ENCODE assay signal across 9 mouse cellular contexts in the genomic region with DNA sequence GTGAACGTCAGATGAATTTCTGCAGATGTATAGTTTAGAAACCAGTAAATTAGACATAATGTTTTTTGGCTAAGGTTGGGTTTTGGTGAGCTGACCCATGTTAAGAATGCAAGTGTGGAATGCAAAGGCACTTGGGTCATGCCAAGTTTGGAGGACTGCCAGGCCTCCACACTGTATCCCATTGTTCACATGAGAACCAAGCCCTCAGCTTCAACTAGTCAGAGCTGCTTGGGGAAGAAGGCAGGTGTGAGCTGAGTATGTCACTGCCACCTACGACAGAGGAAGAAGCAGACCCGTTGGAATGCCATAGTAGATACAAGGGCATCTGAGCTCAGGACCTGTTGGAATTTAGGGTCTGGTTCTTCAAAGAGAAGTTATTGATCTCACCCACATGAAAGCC. TPM values are rescaled to one million over a fixed set of nuclear protein-coding genes. Genes with fewer than 3 reads are reported as not detected.
A peak's percentile ranks its signal among the peaks of the same experiment; 100 is the strongest.
DNase-seq lines count a peak whose midpoint lies in the region; ATAC-seq lines count a peak whose summit lies in the region.
"Had no signal": no experiment of that assay in that cellular context is flagged by ENCODE, and none has a peak within 500 bp of the region (broad histone marks: within the 10 kb centered on the region; RNA-seq: fewer than 3 reads in every experiment).

No protein-coding gene starts in this region.

- H3K27me3 ChIP-seq in hindbrain, embryonic 16.5 days (replicated peaks; ENCODE audit: control insufficient read depth, insufficient read depth, low read length): no peaks in the 10 kb centered on the region
- no peaks in the 10 kb centered on the region for H3K27me3 ChIP-seq in hindbrain, embryonic 12.5 days
- no peaks in the 10 kb centered on the region for H3K27me3 ChIP-seq in neural tube, embryonic 13.5 days
- H3K27me3 ChIP-seq in heart, embryonic 15.5 days: no peaks in the 10 kb centered on the region
- no peaks in the 10 kb centered on the region for H3K27me3 ChIP-seq in neural tube, embryonic 15.5 days (replicated peaks)
- H3K27me3 ChIP-seq: embryonic facial prominence, embryonic 13.5 days; limb, embryonic 12.5 days had no signal

- no peak overlapping the region for H3K4me2 ChIP-seq in hindbrain, embryonic 16.5 days (ENCODE audit: low read length)
- H3K4me2 ChIP-seq in hindbrain, embryonic 12.5 days (replicated peaks): no peak overlapping the region
- no peak overlapping the region for H3K4me2 ChIP-seq in neural tube, embryonic 13.5 days
- H3K4me2 ChIP-seq in heart, embryonic 15.5 days: no peak overlapping the region
- H3K4me2 ChIP-seq in neural tube, embryonic 15.5 days: no peak overlapping the region
- H3K4me2 ChIP-seq: embryonic facial prominence, embryonic 13.5 days; limb, embryonic 12.5 days had no signal

- 70% methylated on average over 3 of the region's 3 CpGs for WGBS in hindbrain, embryonic 16.5 days
- WGBS in hindbrain, embryonic 12.5 days: 84% methylated on average over 3 of the region's 3 CpGs
- 82% methylated on average over 3 of the region's 3 CpGs for WGBS in neural tube, embryonic 13.5 days
- 43% methylated on average over 3 of the region's 3 CpGs for WGBS in heart, embryonic 15.5 days
- 61% methylated on average over 3 of the region's 3 CpGs for WGBS in neural tube, embryonic 15.5 days

- no peak for DNase-seq in neural tube, embryonic 10.5 days (ENCODE audit: extremely low spot score, low spot score)

- H3K4me3 ChIP-seq in hindbrain, embryonic 16.5 days (ENCODE audit: low read length): no peak overlapping the region
- no peak overlapping the region for H3K4me3 ChIP-seq in hindbrain, embryonic 12.5 days
- no peak overlapping the region for H3K4me3 ChIP-seq in neural tube, embryonic 13.5 days
- no peak overlapping the region for H3K4me3 ChIP-seq in heart, embryonic 15.5 days
- no peak overlapping the region for H3K4me3 ChIP-seq in neural tube, embryonic 15.5 days (replicated peaks)
- H3K4me3 ChIP-seq: embryonic facial prominence, embryonic 13.5 days; limb, embryonic 12.5 days had no signal

- H3K27ac ChIP-seq in hindbrain, embryonic 16.5 days (ENCODE audit: low read depth, low read length): peak overlapping the region; percentile 30; the same call in 1 of the 2 replicates
- no peak overlapping the region for H3K27ac ChIP-seq in hindbrain, embryonic 12.5 days
- H3K27ac ChIP-seq in neural tube, embryonic 13.5 days (replicated peaks): no peak overlapping the region
- peak overlapping the region; percentile 78 for H3K27ac ChIP-seq in heart, embryonic 15.5 days
- no peak overlapping the region for H3K27ac ChIP-seq in neural tube, embryonic 15.5 days (replicated peaks)
- H3K27ac ChIP-seq: embryonic facial prominence, embryonic 13.5 days; limb, embryonic 12.5 days had no signal

- H3K4me1 ChIP-seq in hindbrain, embryonic 16.5 days (ENCODE audit: control insufficient read depth, insufficient read depth, low read depth, low read length): 0 out of 2 replicates have a peak, but pooled peaks cover 4% of the 10 kb centered on the region
- no peaks in the 10 kb centered on the region; the same call in 1 of the 2 replicates for H3K4me1 ChIP-seq in hindbrain, embryonic 12.5 days
- H3K4me1 ChIP-seq in neural tube, embryonic 13.5 days (replicated peaks): peaks cover 5% of the 10 kb centered on the region; the same call in 1 of the 2 replicates
- peaks cover 25% of the 10 kb centered on the region for H3K4me1 ChIP-seq in heart, embryonic 15.5 days (replicated peaks)
- no peaks in the 10 kb centered on the region; the same call in 1 of the 2 replicates for H3K4me1 ChIP-seq in neural tube, embryonic 15.5 days
- H3K4me1 ChIP-seq: limb, embryonic 12.5 days had no signal

- peaks cover 11% of the 10 kb centered on the region; the same call in 1 of the 2 replicates for H3K36me3 ChIP-seq in hindbrain, embryonic 16.5 days (ENCODE audit: control insufficient read depth, insufficient read depth, low read length)
- peaks cover 21% of the 10 kb centered on the region for H3K36me3 ChIP-seq in hindbrain, embryonic 12.5 days
- peaks cover 31% of the 10 kb centered on the region for H3K36me3 ChIP-seq in neural tube, embryonic 13.5 days
- H3K36me3 ChIP-seq in heart, embryonic 15.5 days: peaks cover 3% of the 10 kb centered on the region; the same call in 1 of the 2 replicates
- H3K36me3 ChIP-seq in neural tube, embryonic 15.5 days: peaks cover 27% of the 10 kb centered on the region
- H3K36me3 ChIP-seq: limb, embryonic 12.5 days had no signal

- H3K9me3 ChIP-seq in hindbrain, embryonic 16.5 days (ENCODE audit: control insufficient read depth, low read length): no peaks in the 10 kb centered on the region
- H3K9me3 ChIP-seq in hindbrain, embryonic 12.5 days (replicated peaks): no peaks in the 10 kb centered on the region
- H3K9me3 ChIP-seq in neural tube, embryonic 13.5 days: no peaks in the 10 kb centered on the region
- H3K9me3 ChIP-seq in heart, embryonic 15.5 days (replicated peaks): no peaks in the 10 kb centered on the region
- no peaks in the 10 kb centered on the region for H3K9me3 ChIP-seq in neural tube, embryonic 15.5 days (replicated peaks)
- H3K9me3 ChIP-seq: embryonic facial prominence, embryonic 13.5 days; limb, embryonic 12.5 days had no signal

- no peak for ATAC-seq in hindbrain, embryonic 16.5 days
- ATAC-seq in hindbrain, embryonic 12.5 days (ENCODE audit: low FRiP score): no peak
- ATAC-seq in neural tube, embryonic 13.5 days (ENCODE audit: low read depth): peak; percentile 41; the same call in 1 of the 2 replicates
- ATAC-seq in heart, embryonic 15.5 days (replicated peaks; ENCODE audit: insufficient number of reproducible peaks, insufficient read depth, low FRiP score, low read depth): peak; percentile 59; the same call in 1 of the 2 replicates
- peak; percentile 45; the same call in 1 of the 2 replicates for ATAC-seq in neural tube, embryonic 15.5 days (ENCODE audit: low FRiP score)
- ATAC-seq in erythroblast, adult 5-6 weeks (replicated peaks; ENCODE audit: low FRiP score, poor library complexity, severe bottlenecking): no peak

- no peak overlapping the region for H3K9ac ChIP-seq in hindbrain, embryonic 16.5 days (ENCODE audit: low read depth, low read length)
- no peak overlapping the region for H3K9ac ChIP-seq in hindbrain, embryonic 12.5 days
- no peak overlapping the region for H3K9ac ChIP-seq in neural tube, embryonic 13.5 days
- no peak overlapping the region for H3K9ac ChIP-seq in heart, embryonic 15.5 days
- no peak overlapping the region for H3K9ac ChIP-seq in neural tube, embryonic 15.5 days (replicated peaks)
- H3K9ac ChIP-seq: embryonic facial prominence, embryonic 13.5 days; limb, embryonic 12.5 days had no signal

RNA-seq across cellular contexts. Expression of a gene that starts 54.6 kb away (rescaled TPM):
- 12.3 and 24.2 TPM in 2 replicates for polyA plus RNA-seq in hindbrain, embryonic 16.5 days (2015; fragmentation: Nextera tagmentation; extraction: Ambion mirVana)
- polyA plus RNA-seq in hindbrain, embryonic 12.5 days (2016; fragmentation: Nextera tagmentation; extraction: Ambion mirVana): 29.7 TPM in 2 replicates
- polyA plus RNA-seq in neural tube, embryonic 13.5 days (2015; fragmentation: Nextera tagmentation; extraction: Ambion mirVana): 24.6 and 31.7 TPM in 2 replicates
- 24.3 and 24.9 TPM in 2 replicates for polyA plus RNA-seq in heart, embryonic 15.5 days (2015; fragmentation: Nextera tagmentation; extraction: Ambion mirVana)
- polyA plus RNA-seq in neural tube, embryonic 15.5 days (2015; fragmentation: Nextera tagmentation; extraction: Ambion mirVana): 20.5 and 26.7 TPM in 2 replicates
- total RNA-seq in erythroblast, adult 5-6 weeks (2015; ENCODE audit: low replicate concordance): 18.4 and 52.8 TPM in 2 replicates
- 11.2 and 11.8 TPM in 2 replicates for total RNA-seq in erythroblast, adult 5-6 weeks (2017; ENCODE audit: low replicate concordance)

Comparison
In these comparisons a context has a peak if more than half of its experiments do, and no peak if none do; other contexts are left out.
1. H3K27ac ChIP-seq: peak in hindbrain, embryonic 16.5 days (single experiment) and heart, embryonic 15.5 days (single experiment); none in hindbrain, embryonic 12.5 days (single experiment), neural tube, embryonic 13.5 days (single experiment) and neural tube, embryonic 15.5 days (single experiment).
2. ATAC-seq: peak in neural tube, embryonic 13.5 days (single experiment), heart, embryonic 15.5 days (single experiment) and neural tube, embryonic 15.5 days (single experiment); none in hindbrain, embryonic 16.5 days (single experiment), hindbrain, embryonic 12.5 days (single experiment) and erythroblast, adult 5-6 weeks (single experiment).